Mouse (Mus musculus): ENCODE results near the gene Mmp11. TPM values are rescaled to one million over a fixed set of nuclear protein-coding genes. Genes with fewer than 3 reads are reported as not detected.

The Mmp11 gene
- 10 to 100 TPM in 1 of 2 experiments, 1 to 10 TPM in 1; 6.7 to 10.7 TPM for polyA plus RNA-seq (2017; shearing (Covaris generic))

DNA sequence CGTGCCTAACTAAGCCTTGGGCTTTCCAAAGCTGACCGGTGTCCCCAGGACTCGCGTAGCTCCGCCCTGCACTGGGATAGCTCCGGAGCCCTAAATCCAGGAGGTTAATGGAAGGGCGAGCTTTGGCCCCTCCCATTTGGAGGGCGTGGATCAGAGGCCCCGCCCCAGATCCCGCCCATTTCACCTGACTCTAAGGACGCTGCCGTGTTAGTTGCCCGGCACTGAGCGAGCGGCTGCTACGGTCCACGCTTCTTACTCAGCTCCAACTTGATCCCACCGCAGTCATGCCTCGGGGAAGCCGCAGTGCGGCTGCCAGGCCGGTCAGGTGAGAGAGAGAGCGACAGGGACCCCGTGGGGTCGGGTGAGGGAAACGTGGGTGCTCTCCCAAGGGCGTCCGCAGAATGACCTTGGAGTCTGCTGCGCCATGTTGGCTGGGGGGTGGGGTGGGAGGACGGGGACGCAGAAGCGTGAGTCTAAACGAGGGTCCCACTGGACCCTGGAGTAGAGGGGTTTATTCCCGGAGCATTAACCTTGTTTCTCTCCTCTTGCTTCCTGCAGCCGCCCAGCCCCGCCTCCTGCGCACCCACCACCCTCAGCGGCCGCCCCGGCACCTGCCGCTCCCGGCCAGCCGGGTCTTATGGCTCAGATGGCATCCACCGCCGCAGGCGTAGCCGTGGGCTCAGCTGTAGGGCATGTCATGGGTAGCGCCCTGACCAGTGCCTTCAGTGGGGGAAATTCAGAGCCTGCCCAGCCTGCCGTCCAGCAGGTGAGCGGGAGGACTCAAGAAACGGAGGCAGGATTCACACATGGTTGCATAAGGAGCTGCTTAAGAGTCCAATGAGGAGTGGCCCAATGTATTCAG is at the start of gene Mmp11:
Gene Mmp11 (minus strand): TSS at position 817 of the 862 bp plus-strand sequence.

DNA sequence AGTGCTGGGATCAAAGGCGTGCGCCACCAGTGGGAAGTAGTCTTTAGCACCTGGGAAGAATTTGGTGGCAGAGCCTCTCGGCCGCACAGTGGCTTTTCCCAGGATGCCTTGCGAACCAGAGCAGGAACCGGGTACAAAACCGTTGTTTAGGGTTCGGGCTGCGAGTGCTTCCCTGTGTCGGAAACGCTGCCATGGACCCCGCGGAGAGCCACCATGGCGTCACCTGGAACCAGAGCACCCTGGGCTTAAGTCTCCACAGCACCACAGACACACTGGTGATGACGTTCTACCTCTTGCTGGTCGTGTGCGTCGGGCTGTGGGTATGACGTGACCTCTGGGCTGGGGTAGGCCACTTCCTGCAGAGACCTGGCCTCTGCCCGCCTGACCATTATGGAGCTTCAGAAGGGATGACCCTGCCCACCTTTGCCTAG is 18.1 kb upstream of the Mmp11 start, which contains the start of gene Gm5134:
Gene Gm5134 (plus strand): TSS at position 134 of the 431 bp plus-strand sequence.

GRCm38 (mm10) chr10:75942736-75943477 is 6.6 kb upstream of the Mmp11 start, which contains the start of gene Vpreb3:
Vpreb3 (plus strand) TSS chr10:75943057.

GRCm38 (mm10) chr10:75940520-75940919 is 4.2 kb upstream of the Mmp11 start, which contains the start of gene Gm867:
Gm867 (minus strand) TSS chr10:75940672.

DNA sequence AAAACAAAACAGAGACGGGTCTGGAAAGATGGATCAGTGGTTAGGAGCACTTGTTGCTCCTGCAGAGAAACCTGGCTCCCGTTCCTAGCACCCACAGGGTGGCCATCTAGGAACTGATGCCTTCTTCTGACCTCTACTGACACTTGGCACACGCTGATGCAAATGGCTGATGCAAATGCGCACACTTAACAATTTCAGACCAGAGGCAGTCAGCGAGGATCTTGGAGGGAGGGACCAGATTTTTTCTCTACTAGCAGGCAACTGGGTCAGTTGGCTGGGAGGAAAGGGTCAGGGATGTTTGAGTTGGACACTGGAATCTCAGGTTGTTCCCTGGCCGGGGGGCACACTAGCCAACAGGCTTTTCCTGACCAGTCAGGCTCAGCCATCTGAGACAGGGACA is 3.4 kb downstream of the Mmp11 start, which contains the start of gene Chchd10:
Gene Chchd10 (plus strand): TSS at position 240 of the 400 bp plus-strand sequence.

DNA sequence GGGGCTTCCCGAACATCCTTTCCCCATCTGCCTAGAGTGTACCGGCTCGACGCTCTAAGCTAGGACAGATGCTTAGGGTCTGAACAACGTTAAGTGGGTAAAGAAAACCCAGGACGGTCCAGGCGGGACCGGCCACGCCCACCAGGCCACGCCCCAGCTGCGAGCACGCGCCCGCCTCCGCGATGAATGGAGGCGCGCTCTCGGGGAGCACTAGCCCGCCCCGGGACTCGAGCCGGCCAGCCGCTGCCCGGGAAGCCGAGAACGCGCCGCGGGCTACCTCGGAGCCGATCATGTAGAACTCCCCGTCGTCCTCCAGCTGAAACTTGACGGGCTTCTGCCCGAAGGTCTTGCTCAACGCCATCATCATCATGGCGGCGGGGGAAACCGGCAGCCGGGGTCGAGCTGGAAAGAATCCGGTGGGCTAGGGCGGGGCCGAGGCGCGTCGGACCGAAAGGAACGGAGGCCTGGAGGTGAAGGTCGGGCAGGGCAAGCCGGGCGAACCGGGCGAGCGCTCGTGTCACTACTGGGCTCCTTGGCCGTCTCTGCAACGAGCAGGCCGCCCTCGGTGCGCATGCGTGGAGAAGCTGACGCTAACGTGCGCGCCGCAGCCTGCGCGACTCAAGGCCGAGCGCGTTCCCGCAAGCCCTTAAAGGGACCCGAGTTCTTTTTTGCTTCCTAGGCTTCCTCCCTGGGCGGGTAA is 15.1 kb downstream of the Mmp11 start, which contains the start of gene Smarcb1:
Gene Smarcb1 (minus strand): TSS at position 592 of the 700 bp plus-strand sequence.

GRCm38 (mm10) chr10:75893089-75893750 is 43.1 kb downstream of the Mmp11 start, which contains the start of gene Derl3:
Derl3 (plus strand) TSS chr10:75893413.

Other genes starting within 250 kb of the Mmp11 start
- 10 to 100 TPM; 33.3 to 46.4 TPM for gene Cabin1, start 172.2 kb downstream of the Mmp11 start, polyA plus RNA-seq (2017; shearing (Covaris generic))
- 10 to 100 TPM; 66.1 to 82.0 TPM for gene Ddt, start 163.1 kb downstream of the Mmp11 start, polyA plus RNA-seq (2017; shearing (Covaris generic))
- gene Gm20441, start 155.5 kb downstream of the Mmp11 start, polyA plus RNA-seq (2017; shearing (Covaris generic)), result not detected
- gene Gstt3, start 155.1 kb downstream of the Mmp11 start, polyA plus RNA-seq (2017; shearing (Covaris generic)), result 1 to 10 TPM; 2.9 to 7.2 TPM
- 1 to 10 TPM in 1 of 2 experiments, under 1 TPM in 1; 0.25 to 1.1 TPM for gene Gstt1, start 137.9 kb downstream of the Mmp11 start, polyA plus RNA-seq (2017; shearing (Covaris generic))
- gene Gstt4, start 114.0 kb downstream of the Mmp11 start, polyA plus RNA-seq (2017; shearing (Covaris generic)), result not detected
- gene Gstt2, start 99.1 kb downstream of the Mmp11 start, polyA plus RNA-seq (2017; shearing (Covaris generic)), result 10 to 100 TPM; 58.4 to 77.2 TPM
- gene Mif, start 76.3 kb downstream of the Mmp11 start, polyA plus RNA-seq (2017; shearing (Covaris generic)), result 100 to 1,000 TPM; 507 to 833 TPM
- gene Derl3, start 43.1 kb downstream of the Mmp11 start, polyA plus RNA-seq (2017; shearing (Covaris generic)), result 1 to 10 TPM; 2.0 to 6.9 TPM
- gene Smarcb1, start 14.9 kb downstream of the Mmp11 start, polyA plus RNA-seq (2017; shearing (Covaris generic)), result 100 to 1,000 TPM in 1 of 2 experiments, 10 to 100 TPM in 1; 96.0 to 119 TPM
- 100 to 1,000 TPM in 1 of 2 experiments, 10 to 100 TPM in 1; 95.9 to 159 TPM for gene Chchd10, start 3.4 kb downstream of the Mmp11 start, polyA plus RNA-seq (2017; shearing (Covaris generic))
- not detected for gene Gm867, start 4.2 kb upstream of the Mmp11 start, polyA plus RNA-seq (2017; shearing (Covaris generic))
- 1 to 10 TPM; 1.1 to 1.7 TPM for gene Vpreb3, start 6.6 kb upstream of the Mmp11 start, polyA plus RNA-seq (2017; shearing (Covaris generic))
- gene Gm5134, start 18.0 kb upstream of the Mmp11 start, polyA plus RNA-seq (2017; shearing (Covaris generic)), result 1 to 10 TPM in 1 of 2 experiments, under 1 TPM in 1; 0.65 to 1.2 TPM
- 10 to 100 TPM; 27.9 to 36.3 TPM for gene Zfp280b, start 96.2 kb upstream of the Mmp11 start, polyA plus RNA-seq (2017; shearing (Covaris generic))
- under 1 TPM in 1 of 2 experiments, not detected in 1; 0.14 TPM for gene Slc5a4b, start 174.5 kb upstream of the Mmp11 start, polyA plus RNA-seq (2017; shearing (Covaris generic))
- under 1 TPM in 1 of 2 experiments, not detected in 1; 0.09 TPM for gene Slc5a4a, start 211.0 kb upstream of the Mmp11 start, polyA plus RNA-seq (2017; shearing (Covaris generic))